Mouse (Mus musculus): ENCODE measurements around the gene Ppat. TPM values are rescaled to one million over a fixed set of nuclear protein-coding genes. Genes with fewer than 3 reads are reported as not detected.

Gene Ppat
- polyA plus RNA-seq, 1 experiment from 2014 or later = 30.7 TPM

- no peaks in the 10 kb centered on the region for H3K27me3 ChIP-seq (replicated peaks)
- under 1% methylated on average over 47 of the region's 47 CpGs for WGBS
- peak within 1 kb of the TSS; percentile 86 for H3K4me2 ChIP-seq (replicated peaks)
- H3K27ac ChIP-seq = peak within 1 kb of the TSS; percentile 89
- peak within 1 kb of the TSS; percentile 73 for H3K4me3 ChIP-seq (replicated peaks)
- ATAC-seq = peak; percentile 98
- no peaks in the 10 kb centered on the region for H3K9me3 ChIP-seq
- H3K36me3 ChIP-seq = no peaks in the 10 kb centered on the region
- peak within 1 kb of the TSS; percentile 87 for H3K9ac ChIP-seq
- H3K4me1 ChIP-seq (replicated peaks) = peaks cover 4% of the 10 kb centered on the region; the same call in 1 of the 2 replicates
Observed at GRCm38 (mm10) chr5:76905405-76906154, 45.8 kb downstream of the Ppat start, which contains the start of gene Aasdh. Aasdh (minus strand) TSS chr5:76905514.

- no peaks in the 10 kb centered on the region for H3K9me3 ChIP-seq
- H3K9ac ChIP-seq = peak overlapping the region; percentile 87
- peaks cover 4% of the 10 kb centered on the region; the same call in 1 of the 2 replicates for H3K4me1 ChIP-seq (replicated peaks)
- no peaks in the 10 kb centered on the region for H3K36me3 ChIP-seq
- peak overlapping the region; percentile 86 for H3K4me2 ChIP-seq (replicated peaks)
- H3K27ac ChIP-seq = peak overlapping the region; percentile 74
- ATAC-seq = peak; percentile 78
- peak overlapping the region; percentile 73 for H3K4me3 ChIP-seq (replicated peaks)
- H3K27me3 ChIP-seq (replicated peaks) = no peaks in the 10 kb centered on the region
- 1% methylated on average over 19 of the region's 19 CpGs for WGBS
Observed at GRCm38 (mm10) chr5:76904713-76905404, 46.5 kb downstream of the Ppat start.

- Histone ChIP-seq H3K4me2 (replicated peaks) (no peak overlapping the region), H3K9ac (no peak overlapping the region), H3K36me3 (no peaks in the 10 kb centered on the region), H3K4me1 (replicated peaks) (peaks cover 4% of the 10 kb centered on the region; the same call in 1 of the 2 replicates), H3K4me3 (replicated peaks) (no peak overlapping the region), H3K27ac (no peak overlapping the region), H3K9me3 (no peaks in the 10 kb centered on the region), H3K27me3 (replicated peaks) (no peaks in the 10 kb centered on the region)
- no peak for ATAC-seq
- WGBS = 75% methylated on average over 4 of the region's 4 CpGs
Observed at GRCm38 (mm10) chr5:76902131-76902530, 49.2 kb downstream of the Ppat start.

GRCm38 (mm10) chr5:76893084-76893483, 58.3 kb downstream of the Ppat start:
- Histone ChIP-seq H3K36me3 (peaks cover 13% of the 10 kb centered on the region; the same call in 1 of the 2 replicates), H3K4me3 (replicated peaks) (no peak overlapping the region), H3K27me3 (replicated peaks) (no peaks in the 10 kb centered on the region), H3K9me3 (no peaks in the 10 kb centered on the region), H3K27ac (no peak overlapping the region), H3K4me2 (replicated peaks) (no peak overlapping the region), H3K4me1 (replicated peaks) (no peaks in the 10 kb centered on the region), H3K9ac (no peak overlapping the region)
- ATAC-seq = no peak
- 92% methylated on average over 2 of the region's 2 CpGs for WGBS

GRCm38 (mm10) chr5:76892608-76893007, 58.8 kb downstream of the Ppat start:
- Histone ChIP-seq H3K27ac (no peak overlapping the region), H3K4me3 (replicated peaks) (no peak overlapping the region), H3K9ac (no peak overlapping the region), H3K36me3 (peaks cover 13% of the 10 kb centered on the region; the same call in 1 of the 2 replicates), H3K4me1 (replicated peaks) (no peaks in the 10 kb centered on the region), H3K27me3 (replicated peaks) (no peaks in the 10 kb centered on the region), H3K9me3 (no peaks in the 10 kb centered on the region), H3K4me2 (replicated peaks) (no peak overlapping the region)
- no peak for ATAC-seq
- 51% methylated on average over 2 of the region's 2 CpGs for WGBS

- H3K9ac ChIP-seq = no peak overlapping the region
- no peaks in the 10 kb centered on the region for H3K9me3 ChIP-seq
- no peak overlapping the region for H3K27ac ChIP-seq
- H3K4me2 ChIP-seq (replicated peaks) = no peak overlapping the region
- no peak overlapping the region for H3K4me3 ChIP-seq (replicated peaks)
- no peak for ATAC-seq
- 92% methylated on average over 2 of the region's 2 CpGs for WGBS
- no peaks in the 10 kb centered on the region for H3K27me3 ChIP-seq (replicated peaks)
- peaks cover 10% of the 10 kb centered on the region; the same call in 1 of the 2 replicates for H3K36me3 ChIP-seq
- no peaks in the 10 kb centered on the region for H3K4me1 ChIP-seq (replicated peaks)
Observed at GRCm38 (mm10) chr5:76887011-76887410, 64.4 kb downstream of the Ppat start.

- Histone ChIP-seq H3K4me1 (replicated peaks) (no peaks in the 10 kb centered on the region), H3K27me3 (replicated peaks) (no peaks in the 10 kb centered on the region), H3K36me3 (peaks cover 9% of the 10 kb centered on the region; the same call in 1 of the 2 replicates), H3K4me3 (replicated peaks) (no peak overlapping the region), H3K4me2 (replicated peaks) (no peak overlapping the region), H3K27ac (no peak overlapping the region), H3K9ac (no peak overlapping the region), H3K9me3 (no peaks in the 10 kb centered on the region)
- ATAC-seq = no peak
- WGBS = 88% methylated on average over 1 of the region's 1 CpGs
Observed at GRCm38 (mm10) chr5:76884107-76884506, 67.3 kb downstream of the Ppat start.

GRCm38 (mm10) chr5:76876106-76876758, 75.1 kb downstream of the Ppat start:
- Histone ChIP-seq H3K4me3 (replicated peaks) (no peak overlapping the region), H3K4me1 (replicated peaks) (no peaks in the 10 kb centered on the region), H3K9ac (no peak overlapping the region), H3K36me3 (peaks cover 8% of the 10 kb centered on the region), H3K9me3 (no peaks in the 10 kb centered on the region), H3K27me3 (replicated peaks) (no peaks in the 10 kb centered on the region), H3K4me2 (replicated peaks) (no peak overlapping the region), H3K27ac (no peak overlapping the region)
- WGBS = 90% methylated on average over 25 of the region's 25 CpGs
- no peak for ATAC-seq

GRCm38 (mm10) chr5:76869553-76869952, 81.8 kb downstream of the Ppat start:
- H3K4me3 ChIP-seq (replicated peaks) = peak overlapping the region; percentile 17
- no peak overlapping the region for H3K9ac ChIP-seq

GRCm38 (mm10) chr5:76868693-76869286, 82.6 kb downstream of the Ppat start:
- H3K9ac ChIP-seq = peak overlapping the region; percentile 39; the same call in 1 of the 2 replicates
- peak; percentile 80 for ATAC-seq
- 36% methylated on average over 16 of the region's 16 CpGs for WGBS

More at GRCm38 (mm10) chr5:76869553-76869952, 81.8 kb downstream of the Ppat start:
- Histone ChIP-seq H3K27ac (no peak overlapping the region), H3K9me3 (no peaks in the 10 kb centered on the region), H3K36me3 (peaks cover 3% of the 10 kb centered on the region; the same call in 1 of the 2 replicates), H3K27me3 (replicated peaks) (no peaks in the 10 kb centered on the region), H3K4me2 (replicated peaks) (peak overlapping the region; percentile 48), H3K4me1 (replicated peaks) (no peaks in the 10 kb centered on the region)
- no peak for ATAC-seq
- 70% methylated on average over 6 of the region's 6 CpGs for WGBS

GRCm38 (mm10) chr5:76866819-76867218, 84.6 kb downstream of the Ppat start:
- 57% methylated on average over 8 of the region's 8 CpGs for WGBS
- Histone ChIP-seq H3K9me3 (no peaks in the 10 kb centered on the region), H3K36me3 (peaks cover 3% of the 10 kb centered on the region; the same call in 1 of the 2 replicates), H3K4me3 (replicated peaks) (no peak overlapping the region), H3K27ac (no peak overlapping the region), H3K4me1 (replicated peaks) (no peaks in the 10 kb centered on the region), H3K4me2 (replicated peaks) (no peak overlapping the region), H3K9ac (no peak overlapping the region), H3K27me3 (replicated peaks) (no peaks in the 10 kb centered on the region)
- peak; percentile 45; the same call in 1 of the 2 replicates for ATAC-seq

More at GRCm38 (mm10) chr5:76868693-76869286, 82.6 kb downstream of the Ppat start:
- no peaks in the 10 kb centered on the region for H3K27me3 ChIP-seq (replicated peaks)
- peak overlapping the region; percentile 48 for H3K4me2 ChIP-seq (replicated peaks)
- no peaks in the 10 kb centered on the region for H3K4me1 ChIP-seq (replicated peaks)
- H3K27ac ChIP-seq = no peak overlapping the region
- H3K9me3 ChIP-seq = no peaks in the 10 kb centered on the region
- peaks cover 3% of the 10 kb centered on the region; the same call in 1 of the 2 replicates for H3K36me3 ChIP-seq
- peak overlapping the region; percentile 17 for H3K4me3 ChIP-seq (replicated peaks)

Data from intestine, embryonic 15.5 days (tissue).